Mouse (Mus musculus) bone marrow, adult 2 months (tissue): ENCODE data around the gene Slc6a1.

Source experiments
- CTCF ChIP-seq: fragments of 200-500 bp; IDR thresholded peaks from 2 replicates; pipeline ENCODE4 v1.5.1; 2011; ENCODE audit warnings: low read length, control low read depth; ENCODE audit not compliant: control insufficient read depth, insufficient read depth
- POLR2A ChIP-seq: fragments of 200-500 bp; IDR thresholded peaks from 2 replicates; pipeline ENCODE4 v1.6.1; 2011; ENCODE audit warnings: low read depth, mild to moderate bottlenecking, control low read depth, low read length, borderline replicate concordance; ENCODE audit not compliant: control insufficient read depth

DNA sequence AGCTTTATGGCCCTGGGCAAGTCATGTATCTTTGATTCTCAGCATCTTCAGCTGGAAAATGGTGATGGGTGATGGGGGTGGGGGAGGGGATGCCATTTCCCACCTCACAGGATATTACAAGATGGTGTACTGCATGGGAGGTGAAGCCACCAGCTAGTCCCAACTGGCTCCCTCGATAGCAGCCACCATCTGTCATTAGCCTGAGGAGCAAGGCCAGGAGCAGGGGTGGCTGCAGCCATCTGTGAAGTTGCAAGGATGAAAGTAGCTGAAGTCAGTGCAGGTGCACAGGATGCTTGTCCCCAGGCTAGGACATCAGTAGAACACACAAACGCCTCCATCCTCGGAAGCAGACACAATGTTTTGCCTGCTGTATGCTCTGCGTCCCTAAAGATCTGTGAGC is 8.5 kb downstream of the Slc6a1 start:
- TF ChIP-seq CTCF (no peak), POLR2A (no peak)
